Mouse (Mus musculus) adrenal gland, adult 10 weeks (tissue): Measurements from ENCODE around the gene Cbfb. TPM values are rescaled to one million over a fixed set of nuclear protein-coding genes. Genes with fewer than 3 reads are reported as not detected.

ENCODE experiments used
- polyA plus RNA-seq: library from polyadenylated mRNA; stranded (reverse); fragments of 350-450 nt; fragmentation: Illumina TruSeq; extraction: RNeasy Lipid Tissue Mini Kit (QIAGEN cat#74804); gene quantifications from one replicate; pipeline ENCODE4 v1.2.3, GENCODE M21; 2014; ENCODE audit warnings: low read depth, low replicate concordance

Cbfb gene
- polyA plus RNA-seq, result 305 TPM

GRCm38 (mm10) chr8:105170381-105171115, at the start of gene Cbfb:
TSS of gene Cbfb (plus strand) at chr8:105170674.

GRCm38 (mm10) chr8:105131509-105131908, 39.0 kb upstream of the Cbfb start, which contains the start of gene Ces4a:
TSS of gene Ces4a (plus strand) at chr8:105131800.

GRCm38 (mm10) chr8:105224413-105225271, 54.2 kb downstream of the Cbfb start, which contains the start of gene D230025D16Rik:
TSS of gene D230025D16Rik (plus strand) at chr8:105225145.

GRCm38 (mm10) chr8:105254966-105255350, 84.5 kb downstream of the Cbfb start, which contains the start of gene B3gnt9:
TSS of gene B3gnt9 (minus strand) at chr8:105255153.

GRCm38 (mm10) chr8:105264024-105264982, 93.8 kb downstream of the Cbfb start, which contains the start of the genes Tradd and Fbxl8:
TSS of gene Tradd (minus strand) at chr8:105264609.
TSS of gene Fbxl8 (plus strand) at chr8:105264648.

Other genes starting within 250 kb of the Cbfb start
- gene Ces2e, start 244.4 kb upstream of the Cbfb start, polyA plus RNA-seq, result 5.0 TPM
- not detected for gene Ces2f, start 223.3 kb upstream of the Cbfb start, polyA plus RNA-seq
- gene Ces2g, start 209.0 kb upstream of the Cbfb start, polyA plus RNA-seq, result 3.9 TPM
- gene Ces2h, start 169.8 kb upstream of the Cbfb start, polyA plus RNA-seq, result not detected
- gene Ces3a, start 122.1 kb upstream of the Cbfb start, polyA plus RNA-seq, result not detected
- gene Ces3b, start 86.9 kb upstream of the Cbfb start, polyA plus RNA-seq, result not detected
- gene Ces4a, start 38.9 kb upstream of the Cbfb start, polyA plus RNA-seq, result not detected
- gene D230025D16Rik, start 54.5 kb downstream of the Cbfb start, polyA plus RNA-seq, result 70.0 TPM
- gene B3gnt9, start 84.5 kb downstream of the Cbfb start, polyA plus RNA-seq, result 1.6 TPM
- gene Tradd, start 93.9 kb downstream of the Cbfb start, polyA plus RNA-seq, result 1.2 TPM
- gene Fbxl8, start 94.0 kb downstream of the Cbfb start, polyA plus RNA-seq, result not detected
- not detected for gene Hsf4, start 99.1 kb downstream of the Cbfb start, polyA plus RNA-seq
- gene Nol3, start 105.5 kb downstream of the Cbfb start, polyA plus RNA-seq, result 1.4 TPM
- 0.70 TPM for gene 4931428F04Rik, start 119.2 kb downstream of the Cbfb start, polyA plus RNA-seq
- gene Exoc3l, start 125.4 kb downstream of the Cbfb start, polyA plus RNA-seq, result not detected
- gene E2f4, start 127.0 kb downstream of the Cbfb start, polyA plus RNA-seq, result 5.1 TPM
- gene Elmo3, start 134.9 kb downstream of the Cbfb start, polyA plus RNA-seq, result 1.0 TPM
- not detected for gene Lrrc29, start 155.6 kb downstream of the Cbfb start, polyA plus RNA-seq
- 5.9 TPM for gene Tmem208, start 155.7 kb downstream of the Cbfb start, polyA plus RNA-seq
- gene Fhod1, start 177.3 kb downstream of the Cbfb start, polyA plus RNA-seq, result 0.64 TPM
- not detected for gene Slc9a5, start 178.2 kb downstream of the Cbfb start, polyA plus RNA-seq
- not detected for gene Plekhg4, start 202.6 kb downstream of the Cbfb start, polyA plus RNA-seq
- not detected for gene Kctd19, start 242.8 kb downstream of the Cbfb start, polyA plus RNA-seq
- 1.2 TPM for gene Lrrc36, start 242.9 kb downstream of the Cbfb start, polyA plus RNA-seq